Mouse (Mus musculus) kidney, embryonic 16.5 days (tissue): ENCODE measurements around the gene Wbp4. TPM values are rescaled to one million over a fixed set of nuclear protein-coding genes. Genes with fewer than 3 reads are reported as not detected.
"Not testable (repeated sequence)": the region's sequence is repeated elsewhere in the genome, so short reads cannot be mapped to it uniquely, and the experiment has no call there.

Experiments
- ATAC-seq: fragments of 200-750 bp; cut with Nextera tagmentation; 2 replicates; pipeline ENCODE4 v1.8.0; 2017; ENCODE audit warnings: moderate TSS enrichment; ENCODE audit not compliant: low FRiP score, low TSS enrichment
- H3K27ac ChIP-seq: fragments of 300-500 bp; sonication (generic); 2 replicates; pipeline ENCODE4 v1.5.1; 2014; ENCODE audit warnings: low read length
- H3K27me3 ChIP-seq: fragments of 300-500 bp; sonication (generic); 2 replicates; pipeline ENCODE4 v1.6.1; 2014; ENCODE audit warnings: low read length, control low read depth, mixed read lengths; ENCODE audit not compliant: insufficient read depth
- H3K36me3 ChIP-seq: fragments of 300-500 bp; sonication (generic); 2 replicates; pipeline ENCODE4 v1.6.1; 2014; ENCODE audit warnings: low read length, control low read depth, mixed read lengths; ENCODE audit not compliant: insufficient read depth
- H3K4me1 ChIP-seq: fragments of 300-500 bp; sonication (generic); 2 replicates; pipeline ENCODE4 v1.6.1; 2014; ENCODE audit warnings: low read length, control low read depth, mixed read lengths; ENCODE audit not compliant: insufficient read depth
- H3K4me2 ChIP-seq: fragments of 300-500 bp; sonication (generic); replicated peaks from 2 replicates; pipeline ENCODE4 v1.6.1; 2014; ENCODE audit warnings: low read depth, low read length
- H3K4me3 ChIP-seq: fragments of 300-500 bp; sonication (generic); 2 replicates; pipeline ENCODE4 v1.5.1; 2014; ENCODE audit warnings: mild to moderate bottlenecking, low read length
- H3K9ac ChIP-seq: fragments of 300-500 bp; sonication (generic); replicated peaks from 2 replicates; pipeline ENCODE4 v1.6.1; 2014; ENCODE audit warnings: low read length
- H3K9me3 ChIP-seq: fragments of 300-500 bp; sonication (generic); 2 replicates; pipeline ENCODE4 v1.6.1; 2016; ENCODE audit warnings: low read length, control low read depth
- whole genome bisulfite sequencing: fragments of 180-500 bp; shearing (Covaris S2); extraction: QIAGEN DNeasy Blood & Tissue Kit; methylation state at CpG from one replicate; pipeline ENCODE4 v1.1.7; 2014; 5-methylcytosine and 5-hydroxymethylcytosine counted together
- polyA plus RNA-seq: library from polyadenylated mRNA; unstranded; fragments of >200 nt; fragmentation: Nextera tagmentation; extraction: Ambion mirVana; gene quantifications from 2 replicates; pipeline ENCODE4 v1.2.1, GENCODE M21; 2015

Wbp4 gene
- polyA plus RNA-seq, 1 experiment from 2014 or later = 37.0 TPM

- Histone ChIP-seq H3K4me3 (no peak overlapping the region), H3K36me3 (peaks cover 52% of the 10 kb centered on the region), H3K27ac (no peak overlapping the region), H3K9me3 (no peaks in the 10 kb centered on the region), H3K4me1 (no peaks in the 10 kb centered on the region), H3K9ac (no peak overlapping the region), H3K4me2 (no peak overlapping the region), H3K27me3 (no peaks in the 10 kb centered on the region)
- 94% methylated on average over 2 of the region's 2 CpGs for WGBS
- ATAC-seq = no peak
Observed at GRCm38 (mm10) chr14:79473384-79473783, 7.9 kb downstream of the Wbp4 start.

DNA sequence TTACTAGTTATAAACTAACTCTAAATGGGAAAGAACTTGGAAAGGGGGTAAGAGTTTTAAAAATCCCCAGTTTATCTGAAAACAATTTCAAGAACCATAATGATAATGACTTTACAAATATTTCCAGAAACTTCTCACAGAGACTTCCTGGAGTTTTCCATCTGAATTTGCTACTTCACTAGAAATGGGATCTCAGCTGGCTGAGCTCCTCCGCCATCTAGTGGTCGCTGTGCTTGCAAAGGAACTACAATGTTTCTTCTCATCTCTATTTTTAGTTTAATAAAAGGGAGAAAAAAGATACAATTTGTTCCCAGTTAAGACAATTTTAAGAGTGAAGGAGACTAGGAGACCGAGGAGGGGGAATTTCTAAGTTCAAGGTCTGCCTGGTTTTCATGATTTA lies 13.7 kb downstream of the Wbp4 start:
- Histone ChIP-seq H3K36me3 (peaks cover 49% of the 10 kb centered on the region), H3K9ac (no peak overlapping the region), H3K4me2 (no peak overlapping the region), H3K4me1 (no peaks in the 10 kb centered on the region), H3K4me3 (no peak overlapping the region), H3K27ac (no peak overlapping the region), H3K27me3 (no peaks in the 10 kb centered on the region), H3K9me3 (no peaks in the 10 kb centered on the region)
- WGBS = 33% methylated on average over 3 of the region's 3 CpGs
- ATAC-seq = no peak

GRCm38 (mm10) chr14:79465623-79466022 lies 15.7 kb downstream of the Wbp4 start:
- no peak overlapping the region for H3K4me2 ChIP-seq
- ATAC-seq = no peak

DNA sequence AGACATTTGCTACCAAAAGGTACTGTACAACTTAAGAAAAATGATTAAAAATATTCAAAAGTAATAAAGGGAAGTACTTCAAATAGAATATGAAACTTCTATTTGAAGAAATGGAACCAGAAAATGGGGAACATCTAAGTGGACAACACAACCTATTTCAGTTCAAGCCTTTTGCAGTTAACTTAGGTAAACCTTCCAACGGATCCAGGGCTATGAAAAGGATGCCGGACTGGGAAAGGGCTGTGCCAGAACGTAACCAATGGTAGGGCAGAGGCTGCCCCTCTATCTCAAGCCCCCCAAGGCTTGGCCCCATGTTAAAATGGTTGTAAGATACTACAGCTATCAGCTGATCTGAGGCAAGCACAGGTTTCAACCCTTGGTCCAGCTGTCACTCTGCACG lies 20.3 kb downstream of the Wbp4 start:
- no peak overlapping the region for H3K4me2 ChIP-seq
- no peaks in the 10 kb centered on the region for H3K27me3 ChIP-seq
- no peak overlapping the region for H3K9ac ChIP-seq
- H3K4me1 ChIP-seq = no peaks in the 10 kb centered on the region
- H3K9me3 ChIP-seq = no peaks in the 10 kb centered on the region
- H3K36me3 ChIP-seq = peaks cover 36% of the 10 kb centered on the region
- 95% methylated on average over 4 of the region's 4 CpGs for WGBS
- H3K27ac ChIP-seq = no peak overlapping the region
- ATAC-seq = no peak
- H3K4me3 ChIP-seq = no peak overlapping the region

More at GRCm38 (mm10) chr14:79465623-79466022, 15.7 kb downstream of the Wbp4 start:
- Histone ChIP-seq H3K9me3 (no peaks in the 10 kb centered on the region), H3K4me1 (no peaks in the 10 kb centered on the region), H3K9ac (no peak overlapping the region), H3K27me3 (no peaks in the 10 kb centered on the region), H3K27ac (no peak overlapping the region), H3K4me3 (no peak overlapping the region), H3K36me3 (peaks cover 51% of the 10 kb centered on the region)
- 93% methylated on average over 1 of the region's 1 CpGs for WGBS

DNA sequence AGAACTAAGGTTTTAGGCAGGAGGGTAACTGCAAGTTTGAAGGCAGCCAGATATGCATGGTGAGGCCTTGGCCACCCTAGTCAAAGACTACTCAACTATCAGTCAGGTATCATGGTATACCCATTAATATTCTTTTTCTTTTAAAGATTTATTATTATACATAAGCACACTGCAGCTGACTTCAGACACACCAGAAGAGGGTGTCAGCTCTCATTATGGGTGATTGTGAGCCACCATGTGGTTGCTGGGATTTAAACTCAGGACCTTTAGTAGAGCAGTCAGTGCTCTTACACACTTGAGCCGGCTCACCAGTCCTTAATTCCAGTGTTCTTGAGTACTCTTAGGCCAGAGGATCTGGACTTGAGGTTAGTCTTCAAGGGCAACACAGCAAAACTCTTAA lies 20.9 kb downstream of the Wbp4 start:
- no peaks in the 10 kb centered on the region for H3K27me3 ChIP-seq
- no peak overlapping the region for H3K4me3 ChIP-seq
- H3K36me3 ChIP-seq = peaks cover 32% of the 10 kb centered on the region
- no peak overlapping the region for H3K4me2 ChIP-seq
- no peaks in the 10 kb centered on the region for H3K4me1 ChIP-seq
- WGBS = 87% methylated on average over 1 of the region's 1 CpGs
- ATAC-seq = no peak
- no peak overlapping the region for H3K27ac ChIP-seq
- no peaks in the 10 kb centered on the region for H3K9me3 ChIP-seq
- H3K9ac ChIP-seq = no peak overlapping the region

GRCm38 (mm10) chr14:79452591-79452934 lies 28.8 kb downstream of the Wbp4 start:
- not testable (repeated sequence) for H3K27ac ChIP-seq, H3K4me3 ChIP-seq, H3K9me3 ChIP-seq, H3K36me3 ChIP-seq, H3K4me1 ChIP-seq, H3K27me3 ChIP-seq, H3K9ac ChIP-seq, H3K4me2 ChIP-seq
- WGBS = 95% methylated on average over 4 of the region's 10 CpGs
- ATAC-seq = peak; percentile 16

GRCm38 (mm10) chr14:79451681-79452590 lies 29.4 kb downstream of the Wbp4 start, which contains the start of gene Kbtbd6:
Gene Kbtbd6, plus strand, starts transcription at chr14:79451835.
- H3K4me3 ChIP-seq = peak within 1 kb of the TSS; percentile 68
- 16% methylated on average over 39 of the region's 89 CpGs for WGBS
- H3K36me3 ChIP-seq, H3K9me3 ChIP-seq, H3K27me3 ChIP-seq, H3K4me1 ChIP-seq: not testable (repeated sequence)
- H3K4me2 ChIP-seq = peak within 1 kb of the TSS; percentile 73
- peak within 1 kb of the TSS; percentile 70 for H3K9ac ChIP-seq
- ATAC-seq = peak; percentile 90
- peak within 1 kb of the TSS; percentile 73 for H3K27ac ChIP-seq

DNA sequence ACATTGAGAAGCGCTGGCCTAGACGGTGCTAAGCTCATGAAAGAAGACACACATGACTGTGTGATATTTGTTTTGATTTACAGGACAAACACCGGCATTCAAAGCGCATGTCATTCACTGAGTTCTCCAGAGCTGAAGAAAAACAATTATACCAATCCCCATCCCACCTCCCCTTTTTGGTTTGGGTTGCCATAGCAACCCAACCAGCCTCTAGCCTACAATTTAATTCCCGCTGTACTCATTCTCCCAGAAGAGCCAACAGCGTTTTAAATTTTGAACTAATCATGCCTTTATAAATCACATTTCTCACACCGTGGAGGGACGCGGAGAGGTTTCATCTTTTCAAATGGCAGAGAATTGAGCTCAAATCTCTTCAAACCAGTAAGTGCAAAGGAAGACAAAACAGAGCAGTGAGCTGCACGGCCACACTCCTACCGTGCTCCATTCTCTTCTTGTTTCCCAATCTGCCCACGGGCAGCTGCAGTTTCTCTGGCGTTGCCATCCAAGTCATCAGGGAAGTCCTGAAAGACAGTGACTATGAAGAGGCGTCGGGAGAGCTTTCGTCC lies 36.2 kb downstream of the Wbp4 start:
- WGBS = 70% methylated on average over 16 of the region's 16 CpGs
- H3K27ac ChIP-seq = no peak overlapping the region
- no peaks in the 10 kb centered on the region for H3K9me3 ChIP-seq

GRCm38 (mm10) chr14:79444601-79445000 lies 36.7 kb downstream of the Wbp4 start:
- WGBS = 94% methylated on average over 9 of the region's 9 CpGs

More for the DNA sequence above, 36.2 kb downstream of the Wbp4 start:
- H3K9ac ChIP-seq = no peak overlapping the region
- H3K4me2 ChIP-seq = no peak overlapping the region
- H3K36me3 ChIP-seq = no peaks in the 10 kb centered on the region
- H3K4me1 ChIP-seq = no peaks in the 10 kb centered on the region
- H3K27me3 ChIP-seq = no peaks in the 10 kb centered on the region
- no peak overlapping the region for H3K4me3 ChIP-seq
- ATAC-seq = no peak

DNA sequence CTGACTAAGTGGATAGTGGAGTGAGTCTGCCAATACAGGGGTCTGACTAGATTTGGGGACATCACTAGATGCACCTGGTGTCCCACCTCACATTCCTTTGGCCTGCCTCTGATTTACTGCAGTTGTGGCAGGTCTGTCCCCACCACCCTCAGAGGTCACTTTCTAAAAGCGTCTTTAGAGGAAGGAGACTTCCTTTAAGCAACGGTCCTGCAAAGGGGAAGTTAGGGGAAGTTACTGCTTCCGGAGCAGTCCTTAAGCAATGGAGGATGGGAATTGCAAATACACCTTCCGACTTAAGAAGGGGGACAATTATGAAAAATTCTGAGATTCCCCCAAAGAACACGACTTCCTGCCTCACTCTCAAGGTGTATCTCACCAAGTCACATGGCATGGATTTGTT lies 39.9 kb downstream of the Wbp4 start:
- WGBS = 80% methylated on average over 5 of the region's 5 CpGs
- H3K9ac ChIP-seq = no peak overlapping the region
- no peaks in the 10 kb centered on the region for H3K36me3 ChIP-seq
- no peaks in the 10 kb centered on the region for H3K27me3 ChIP-seq
- no peak overlapping the region for H3K27ac ChIP-seq
- 0 out of 2 replicates have a peak, but pooled peaks cover 5% of the 10 kb centered on the region for H3K9me3 ChIP-seq
- no peak overlapping the region for H3K4me3 ChIP-seq
- no peak for ATAC-seq
- H3K4me2 ChIP-seq = no peak overlapping the region
- no peaks in the 10 kb centered on the region for H3K4me1 ChIP-seq

More at GRCm38 (mm10) chr14:79444601-79445000, 36.7 kb downstream of the Wbp4 start:
- no peak overlapping the region for H3K27ac ChIP-seq
- no peak overlapping the region for H3K4me3 ChIP-seq
- H3K27me3 ChIP-seq = no peaks in the 10 kb centered on the region
- H3K9ac ChIP-seq = no peak overlapping the region
- no peak overlapping the region for H3K4me2 ChIP-seq
- no peaks in the 10 kb centered on the region for H3K4me1 ChIP-seq
- H3K36me3 ChIP-seq = no peaks in the 10 kb centered on the region
- no peak for ATAC-seq
- 0 out of 2 replicates have a peak, but pooled peaks cover 3% of the 10 kb centered on the region for H3K9me3 ChIP-seq
